Mouse (Mus musculus) left cerebral cortex, adult 9 months (tissue): Measurements from ENCODE around the gene Gm2696.
A peak's percentile ranks its signal among the peaks of the same experiment; 100 is the strongest.

Experiments used
- DNase-seq, 2 experiments: peaks; one replicate each; pipeline ENCODE4 v3.0.0; 2022; ENCODE audit warnings: low spot score in 2 of 2

Gm2696 gene

DNA sequence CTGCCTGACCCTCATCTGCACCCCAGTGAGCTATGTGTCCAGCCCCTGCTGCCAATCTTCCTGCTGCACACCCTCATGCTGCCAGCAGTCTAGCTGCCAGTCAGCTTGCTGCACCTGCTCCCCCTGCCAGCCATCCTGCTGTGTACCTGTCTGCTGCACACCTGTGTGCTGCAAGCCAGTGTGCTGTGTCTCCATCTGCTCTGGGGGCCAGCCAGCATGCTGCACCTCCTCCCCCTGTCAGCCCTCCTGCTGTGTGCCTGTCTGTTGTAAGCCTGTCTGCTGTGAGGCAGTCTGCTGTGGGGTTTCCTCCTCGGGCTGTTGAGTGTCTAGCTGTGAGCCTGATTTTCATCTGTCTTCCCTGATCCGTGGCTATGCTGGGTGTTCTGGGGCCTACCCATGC is 32.5 kb downstream of the Gm2696 start:
- DNase-seq, result no peak

DNA sequence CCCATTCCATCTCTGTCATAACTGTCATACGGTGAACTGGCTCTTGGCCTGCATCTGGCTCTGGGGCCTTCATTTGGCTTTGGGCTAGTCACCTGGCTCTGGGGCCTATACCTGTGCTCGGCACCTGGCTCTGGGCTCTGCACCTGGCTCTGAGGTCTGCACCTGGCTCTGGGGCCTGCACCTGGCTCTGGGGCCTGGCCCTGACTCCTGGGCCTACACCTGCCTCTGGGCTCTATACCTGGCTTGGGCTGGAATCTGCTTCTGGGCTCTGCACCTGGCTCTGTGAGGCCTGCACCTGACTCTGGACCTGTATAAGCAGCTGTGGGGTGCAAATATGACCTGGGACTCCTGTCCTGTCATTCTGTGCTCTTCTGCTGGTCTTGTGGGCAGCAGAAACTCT is 33.1 kb downstream of the Gm2696 start:
- DNase-seq, result no peak

DNA sequence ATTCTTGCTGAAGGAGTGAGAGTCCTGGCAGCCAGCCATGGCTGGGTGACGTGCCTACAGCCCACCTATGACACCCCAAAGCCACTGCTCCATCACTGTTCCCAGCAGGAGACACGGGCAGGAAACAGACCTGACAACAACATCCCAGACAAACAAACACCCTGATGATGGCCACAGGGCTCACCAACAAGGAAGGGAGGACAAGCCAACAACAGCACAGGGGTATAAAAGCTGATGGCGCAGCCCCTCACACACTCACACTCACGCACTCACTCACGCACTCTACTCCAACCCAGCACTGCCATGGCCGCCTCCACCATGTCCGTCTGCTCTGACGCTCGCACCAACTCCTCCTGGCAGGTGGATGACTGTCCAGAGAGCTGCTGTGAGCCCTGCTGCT is 38.1 kb downstream of the Gm2696 start, which contains the start of gene Gm10318:
Gene Gm10318 (plus strand): TSS at position 301 of the 400 bp plus-strand sequence.
- no peak for DNase-seq

DNA sequence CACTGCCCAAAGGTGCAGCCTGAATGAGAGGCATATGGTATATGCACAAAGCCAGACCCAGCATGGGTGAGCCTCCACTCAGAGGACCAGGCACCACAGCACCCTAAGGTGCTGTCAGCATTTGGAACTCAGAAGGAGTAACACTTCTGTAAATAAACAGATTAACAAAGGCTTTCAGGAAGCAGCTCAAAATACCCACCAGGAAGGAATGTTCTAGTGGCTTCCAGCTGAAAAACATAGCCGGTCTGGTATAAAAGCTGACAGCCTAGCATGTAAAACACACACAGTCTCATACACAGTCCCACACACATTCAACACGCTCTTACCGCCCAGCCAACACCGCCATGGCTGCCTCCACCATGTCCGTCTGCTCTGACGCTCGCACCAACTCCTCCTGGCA is 47.2 kb downstream of the Gm2696 start, which contains the start of gene Gm3285:
Gene Gm3285 (plus strand): TSS at position 301 of the 400 bp plus-strand sequence.
- DNase-seq, result no peak

DNA sequence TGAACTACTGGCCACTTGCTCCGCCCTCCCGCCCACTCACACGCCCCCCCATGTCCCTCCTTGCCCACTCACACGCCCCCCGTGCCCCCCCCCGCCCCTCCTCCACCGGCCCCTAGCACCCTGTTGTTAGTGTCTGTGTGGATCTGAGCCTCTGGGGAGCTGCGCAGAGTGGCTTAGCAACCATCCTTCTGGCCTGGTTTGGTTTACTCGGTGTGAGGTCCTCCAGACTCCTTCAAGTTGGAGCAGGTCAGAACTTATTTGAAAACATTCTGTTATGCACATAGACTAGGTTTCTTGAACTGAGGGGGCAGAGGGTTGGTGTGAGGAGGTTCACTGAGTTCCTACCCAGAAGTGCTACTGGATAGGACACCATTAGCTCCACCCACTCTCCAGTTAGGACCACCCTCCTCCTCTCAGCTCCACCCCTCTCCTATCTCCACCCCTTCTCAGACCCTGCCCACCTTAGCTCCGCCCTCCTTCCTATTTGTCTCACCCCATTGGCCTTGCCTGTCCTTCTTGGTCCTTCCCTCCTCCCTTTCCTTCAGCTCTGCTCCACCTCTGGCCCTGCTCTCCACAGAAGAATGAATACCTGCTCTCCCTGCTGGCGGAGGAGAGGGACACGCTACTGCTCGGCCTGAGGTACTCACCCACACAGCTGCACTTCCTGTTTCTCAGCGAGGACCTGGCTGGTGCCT is 49.7 kb downstream of the Gm2696 start:
- no peak for DNase-seq

DNA sequence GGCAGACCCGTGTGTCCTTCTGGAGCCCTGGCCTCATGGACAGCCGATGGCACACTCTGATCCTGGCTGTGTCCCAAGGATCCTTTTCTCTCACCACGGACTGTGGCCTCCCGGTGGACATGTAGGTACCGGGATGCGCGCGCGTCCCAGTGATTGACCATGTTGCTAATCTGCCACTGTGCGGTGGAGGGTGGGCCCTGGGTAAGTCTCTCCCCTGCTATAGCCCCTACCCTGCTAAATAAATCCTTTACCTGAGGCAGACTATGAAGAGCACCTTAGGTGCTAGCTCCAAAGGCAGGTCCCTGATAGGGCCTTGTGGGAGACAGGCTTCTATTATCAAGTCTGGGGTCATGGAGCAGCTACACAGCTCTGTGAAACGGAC is 50.3 kb downstream of the Gm2696 start:
- no peak for DNase-seq

DNA sequence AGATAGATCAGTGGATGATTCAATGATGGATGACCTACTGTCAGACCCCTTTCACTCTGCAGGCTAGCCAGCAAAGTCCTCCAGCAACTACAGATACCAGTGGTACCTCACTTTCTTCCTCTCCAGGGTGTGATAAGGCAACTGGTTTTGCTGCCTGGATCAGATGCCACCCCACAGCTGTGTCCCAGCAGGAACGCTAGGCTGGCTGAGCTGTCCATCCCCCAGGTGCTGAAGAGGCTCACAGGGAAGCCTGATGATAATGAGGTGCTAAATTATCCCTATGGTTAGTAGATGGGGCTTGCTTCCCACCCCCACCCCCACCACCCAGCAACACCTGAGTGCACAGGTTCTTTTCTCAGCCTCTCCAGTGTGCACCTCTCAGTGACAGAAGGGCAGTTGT is 53.1 kb downstream of the Gm2696 start:
- no peak for DNase-seq

DNA sequence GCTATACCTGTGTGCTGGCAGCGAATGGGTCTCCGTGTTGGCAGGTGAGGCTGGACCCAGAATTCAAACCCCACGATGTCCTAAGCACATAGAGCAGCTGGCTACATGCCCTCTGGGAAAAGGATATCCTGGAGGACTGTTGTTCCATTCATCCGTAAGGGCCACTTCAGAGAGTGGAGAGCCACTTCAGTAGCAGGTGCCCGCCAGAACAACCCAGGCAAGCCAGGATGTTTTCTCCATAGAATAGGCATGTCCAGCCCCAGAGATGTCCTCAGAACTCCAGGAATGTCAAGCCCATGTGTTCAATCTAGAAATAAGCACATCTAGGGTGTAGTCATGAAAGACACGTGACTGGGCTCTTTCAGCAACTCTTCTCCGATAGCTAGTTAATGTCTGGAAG is 55.2 kb downstream of the Gm2696 start:
- no peak for DNase-seq

DNA sequence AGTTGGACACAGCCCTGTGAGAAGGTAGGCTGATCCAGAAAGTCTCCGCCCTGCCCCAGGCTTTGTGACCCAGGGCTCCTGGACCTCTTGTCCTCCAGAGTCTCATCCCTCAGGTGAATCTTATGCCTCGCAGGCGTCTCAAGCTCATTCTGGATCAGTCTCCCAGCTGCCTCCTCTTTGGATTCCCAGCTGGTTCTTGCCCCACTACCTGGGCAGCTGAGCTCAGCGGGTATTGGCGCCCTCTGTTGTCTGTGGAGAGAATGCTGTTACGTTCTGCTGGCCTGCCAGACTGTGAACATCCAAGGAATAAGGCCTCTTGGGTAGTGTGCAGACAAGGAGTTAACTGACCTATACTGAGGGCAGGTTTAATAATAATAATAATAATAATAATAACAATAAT is 64.5 kb downstream of the Gm2696 start:
- peak in 1 of 2 experiments; percentile 46 for DNase-seq

DNA sequence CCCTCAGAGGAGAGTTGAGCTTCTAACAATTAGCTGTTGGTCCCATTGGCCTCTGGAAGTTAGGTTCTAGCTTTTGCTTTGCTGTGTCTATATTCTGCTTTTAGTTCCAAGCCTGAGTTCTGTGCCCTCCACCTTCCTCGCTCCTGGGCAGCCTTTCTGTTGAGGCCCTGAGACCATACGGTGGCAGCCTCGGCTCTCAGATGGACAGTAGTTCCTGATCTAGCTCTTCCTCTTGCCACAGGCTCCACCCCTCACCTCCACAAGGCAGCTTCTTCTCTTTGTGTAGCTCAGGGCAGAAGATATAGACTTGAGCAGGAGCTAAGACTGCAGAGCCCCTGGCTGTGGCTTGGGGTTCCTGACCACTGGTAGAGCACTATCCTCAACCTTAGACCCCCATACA is 65.8 kb downstream of the Gm2696 start:
- DNase-seq, result no peak

DNA sequence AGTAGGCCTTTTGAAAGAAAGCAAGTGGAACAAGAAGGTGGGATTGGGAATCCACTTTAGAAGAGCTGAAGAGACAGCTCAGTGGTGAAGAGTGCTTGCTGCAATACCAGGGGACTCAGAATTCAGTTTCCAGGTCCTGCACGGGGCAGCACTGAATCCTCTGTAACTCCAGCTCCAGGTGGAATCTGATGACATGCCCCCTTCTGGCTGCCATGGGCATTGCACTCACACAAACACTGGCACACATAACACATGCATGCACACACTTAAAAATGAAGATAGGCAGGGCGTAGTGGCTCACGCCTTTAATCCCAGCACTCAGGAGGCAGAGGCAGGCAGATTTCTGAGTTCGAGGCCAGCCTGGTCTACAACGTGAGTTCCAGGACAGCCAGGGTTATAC is 68.1 kb downstream of the Gm2696 start:
- no peak for DNase-seq
